Mouse (Mus musculus): Measurements from ENCODE around the gene Arhgap45.

- no peak for TF ChIP-seq EP300 (IDR thresholded peaks at IDR 0.05; ENCODE audit: insufficient read depth, low read depth, low read length)
- TF ChIP-seq POLR2A (IDR thresholded peaks at IDR 0.05; ENCODE audit: insufficient read depth, low read depth, low read length) = no peak
These were observed 31.9 kb downstream of the Arhgap45 start for GRCm38 (mm10) chr10:80048396-80048795.

All from heart, adult 2 months (tissue).